Mouse (Mus musculus): ENCODE results near the gene Zfp740.
A peak's percentile ranks its signal among the peaks of the same experiment; 100 is the strongest.

Zfp740 gene

GRCm38 (mm10) chr15:102225619-102226018 is 22.6 kb downstream of the Zfp740 start:
- DNase-seq (ENCODE audit: low read depth), result peak; percentile 52

GRCm38 (mm10) chr15:102230408-102231321 is 27.6 kb downstream of the Zfp740 start:
- DNase-seq (ENCODE audit: low read depth), result peak; percentile 87

- DNase-seq (ENCODE audit: low read depth), result peak; percentile 71
Observed at GRCm38 (mm10) chr15:102231748-102232147, 28.7 kb downstream of the Zfp740 start, which contains the start of gene Itgb7. Gene Itgb7, minus strand, starts transcription at chr15:102231944.

GRCm38 (mm10) chr15:102232764-102233163 is 29.7 kb downstream of the Zfp740 start:
- peak; percentile 82 for DNase-seq (ENCODE audit: low read depth)

GRCm38 (mm10) chr15:102233896-102234295 is 30.8 kb downstream of the Zfp740 start:
- DNase-seq (ENCODE audit: low read depth), result peak; percentile 73

- no peak for DNase-seq (ENCODE audit: low read depth)
Observed at GRCm38 (mm10) chr15:102235371-102236027, 32.5 kb downstream of the Zfp740 start.

- no peak for DNase-seq (ENCODE audit: low read depth)
Observed at GRCm38 (mm10) chr15:102238543-102239259, 35.7 kb downstream of the Zfp740 start.

- peak; percentile 82 for DNase-seq (ENCODE audit: low read depth)
Observed at GRCm38 (mm10) chr15:102239260-102239590, 36.2 kb downstream of the Zfp740 start.

- no peak for DNase-seq (ENCODE audit: low read depth)
Observed at GRCm38 (mm10) chr15:102239851-102240250, 36.8 kb downstream of the Zfp740 start.

GRCm38 (mm10) chr15:102240607-102241006 is 37.6 kb downstream of the Zfp740 start:
- peak; percentile 27 for DNase-seq (ENCODE audit: low read depth)

GRCm38 (mm10) chr15:102242404-102243228 is 39.6 kb downstream of the Zfp740 start:
- no peak for DNase-seq (ENCODE audit: low read depth)

- peak; percentile 95 for DNase-seq (ENCODE audit: low read depth)
Observed at GRCm38 (mm10) chr15:102243229-102244190, 40.5 kb downstream of the Zfp740 start.

GRCm38 (mm10) chr15:102244306-102245191 is 41.5 kb downstream of the Zfp740 start:
- DNase-seq (ENCODE audit: low read depth), result peak; percentile 59

GRCm38 (mm10) chr15:102245461-102245881 is 42.4 kb downstream of the Zfp740 start:
- DNase-seq (ENCODE audit: low read depth), result peak; percentile 13

GRCm38 (mm10) chr15:102245891-102246741 is 43.1 kb downstream of the Zfp740 start:
- peak; percentile 94 for DNase-seq (ENCODE audit: low read depth)

- peak; percentile 96 for DNase-seq (ENCODE audit: low read depth)
Observed at GRCm38 (mm10) chr15:102246866-102247251, 43.8 kb downstream of the Zfp740 start.

GRCm38 (mm10) chr15:102247252-102248130 is 44.4 kb downstream of the Zfp740 start:
- peak; percentile 89 for DNase-seq (ENCODE audit: low read depth)
